Mouse (Mus musculus) forebrain, embryonic 16.5 days (tissue): ENCODE data around the gene Sars2. TPM values are rescaled to one million over a fixed set of nuclear protein-coding genes. Genes with fewer than 3 reads are reported as not detected.

ENCODE experiments used
- ATAC-seq: fragments of 200-750 bp; cut with Nextera tagmentation; 2 replicates; pipeline ENCODE4 v1.8.0; 2017; ENCODE audit warnings: mild to moderate bottlenecking, moderate library complexity
- H3K27ac ChIP-seq: fragments of 300-500 bp; sonication (generic); 2 replicates; pipeline ENCODE4 v1.5.1; 2014; ENCODE audit warnings: low read length, control low read depth
- H3K27me3 ChIP-seq: fragments of 300-500 bp; sonication (generic); replicated peaks from 2 replicates; pipeline ENCODE4 v1.6.1; 2014; ENCODE audit warnings: low read length; ENCODE audit not compliant: control insufficient read depth, insufficient read depth
- H3K36me3 ChIP-seq: fragments of 300-500 bp; sonication (generic); 2 replicates; pipeline ENCODE4 v1.6.1; 2014; ENCODE audit not compliant: control insufficient read depth, insufficient read depth
- H3K4me1 ChIP-seq: fragments of 300-500 bp; sonication (generic); replicated peaks from 2 replicates; pipeline ENCODE4 v1.6.1; 2014; ENCODE audit warnings: low read length; ENCODE audit not compliant: control insufficient read depth, insufficient read depth
- H3K4me2 ChIP-seq: fragments of 300-500 bp; sonication (generic); 2 replicates; pipeline ENCODE4 v1.6.1; 2014; ENCODE audit warnings: mild to moderate bottlenecking, low read length, control low read depth
- H3K4me3 ChIP-seq: fragments of 300-500 bp; sonication (generic); replicated peaks from 2 replicates; pipeline ENCODE4 v1.5.1; 2014; ENCODE audit warnings: mild to moderate bottlenecking, low read length, control low read depth
- H3K9ac ChIP-seq: fragments of 300-500 bp; sonication (generic); replicated peaks from 2 replicates; pipeline ENCODE4 v1.6.1; 2014; ENCODE audit warnings: low read depth, low read length, control low read depth
- H3K9me3 ChIP-seq: fragments of 300-500 bp; sonication (generic); 2 replicates; pipeline ENCODE4 v1.6.1; 2016; ENCODE audit warnings: low read length; ENCODE audit not compliant: control insufficient read depth
- WGBS: fragments of 180-500 bp; shearing (Covaris S2); extraction: QIAGEN DNeasy Blood & Tissue Kit; methylation state at CpG from one replicate; pipeline ENCODE4 v1.1.7; 2014; 5-methylcytosine and 5-hydroxymethylcytosine counted together
- polyA plus RNA-seq: library from polyadenylated mRNA; unstranded; fragments of >200 nt; fragmentation: Nextera tagmentation; extraction: Ambion mirVana; gene quantifications from 2 replicates; pipeline ENCODE4 v1.2.1, GENCODE M21; 2015

Sars2 gene
- polyA plus RNA-seq, 1 experiment from 2014 or later, result 17.2 TPM

GRCm38 (mm10) chr7:28766910-28767309 lies 25.1 kb downstream of the Sars2 start:
- no peak overlapping the region for H3K27ac ChIP-seq
- ATAC-seq, result peak; percentile 6
- peak overlapping the region; percentile 86 for H3K4me3 ChIP-seq
- peak overlapping the region; percentile 83 for H3K4me2 ChIP-seq
- peak overlapping the region; percentile 76 for H3K9ac ChIP-seq
- H3K9me3 ChIP-seq, result no peaks in the 10 kb centered on the region
- peaks cover 19% of the 10 kb centered on the region for H3K4me1 ChIP-seq
- WGBS, result 2% methylated on average over 14 of the region's 14 CpGs
- no peaks in the 10 kb centered on the region for H3K27me3 ChIP-seq
- H3K36me3 ChIP-seq, result no peaks in the 10 kb centered on the region; the same call in 1 of the 2 replicates

GRCm38 (mm10) chr7:28767462-28767965 lies 25.7 kb downstream of the Sars2 start, which contains the start of gene Nfkbib:
Nfkbib (minus strand) TSS chr7:28767512.
- ATAC-seq, result no peak
- peak within 1 kb of the TSS; percentile 83 for H3K4me2 ChIP-seq
- H3K4me3 ChIP-seq, result peak within 1 kb of the TSS; percentile 86
- H3K27me3 ChIP-seq, result no peaks in the 10 kb centered on the region
- H3K27ac ChIP-seq, result no peak within 1 kb of the TSS
- WGBS, result 57% methylated on average over 7 of the region's 7 CpGs
- H3K36me3 ChIP-seq, result no peaks in the 10 kb centered on the region
- peak within 1 kb of the TSS; percentile 79 for H3K9ac ChIP-seq
- H3K4me1 ChIP-seq, result peaks cover 19% of the 10 kb centered on the region
- no peaks in the 10 kb centered on the region for H3K9me3 ChIP-seq

- Histone ChIP-seq H3K27ac (no peak overlapping the region), H3K4me1 (peaks cover 19% of the 10 kb centered on the region), H3K36me3 (no peaks in the 10 kb centered on the region), H3K27me3 (no peaks in the 10 kb centered on the region), H3K9me3 (no peaks in the 10 kb centered on the region), H3K9ac (no peak overlapping the region), H3K4me2 (no peak overlapping the region), H3K4me3 (no peak overlapping the region)
- ATAC-seq, result no peak
- WGBS, result 88% methylated on average over 9 of the region's 9 CpGs
Measured at GRCm38 (mm10) chr7:28769414-28769958, 27.7 kb downstream of the Sars2 start.

GRCm38 (mm10) chr7:28770309-28770708 lies 28.5 kb downstream of the Sars2 start:
- H3K9me3 ChIP-seq, result no peaks in the 10 kb centered on the region
- 93% methylated on average over 3 of the region's 3 CpGs for WGBS
- no peaks in the 10 kb centered on the region for H3K36me3 ChIP-seq
- H3K27me3 ChIP-seq, result no peaks in the 10 kb centered on the region
- no peak overlapping the region for H3K27ac ChIP-seq
- no peak for ATAC-seq
- no peak overlapping the region for H3K4me2 ChIP-seq
- H3K9ac ChIP-seq, result no peak overlapping the region
- H3K4me1 ChIP-seq, result peaks cover 16% of the 10 kb centered on the region
- H3K4me3 ChIP-seq, result no peak overlapping the region

- Histone ChIP-seq H3K9me3 (no peaks in the 10 kb centered on the region), H3K9ac (no peak overlapping the region)
- WGBS, result 83% methylated on average over 11 of the region's 11 CpGs
Measured at GRCm38 (mm10) chr7:28771867-28772266, 30.1 kb downstream of the Sars2 start.

GRCm38 (mm10) chr7:28773163-28773562 lies 31.4 kb downstream of the Sars2 start:
- H3K27ac ChIP-seq, result no peak overlapping the region
- H3K9ac ChIP-seq, result no peak overlapping the region
- no peaks in the 10 kb centered on the region for H3K9me3 ChIP-seq
- WGBS, result 87% methylated on average over 3 of the region's 3 CpGs
- no peak overlapping the region for H3K4me2 ChIP-seq
- no peaks in the 10 kb centered on the region for H3K27me3 ChIP-seq
- ATAC-seq, result no peak
- no peak overlapping the region for H3K4me3 ChIP-seq
- H3K4me1 ChIP-seq, result no peaks in the 10 kb centered on the region
- H3K36me3 ChIP-seq, result peaks cover 7% of the 10 kb centered on the region; the same call in 1 of the 2 replicates

More at GRCm38 (mm10) chr7:28771867-28772266, 30.1 kb downstream of the Sars2 start:
- H3K4me1 ChIP-seq, result peaks cover 9% of the 10 kb centered on the region
- 0 out of 2 replicates have a peak, but pooled peaks cover under 1% of the 10 kb centered on the region for H3K36me3 ChIP-seq
- H3K4me3 ChIP-seq, result no peak overlapping the region
- no peaks in the 10 kb centered on the region for H3K27me3 ChIP-seq
- ATAC-seq, result no peak
- H3K4me2 ChIP-seq, result no peak overlapping the region
- no peak overlapping the region for H3K27ac ChIP-seq

GRCm38 (mm10) chr7:28774164-28774563 lies 32.4 kb downstream of the Sars2 start:
- Histone ChIP-seq H3K4me1 (no peaks in the 10 kb centered on the region), H3K27me3 (no peaks in the 10 kb centered on the region), H3K4me2 (no peak overlapping the region), H3K9ac (no peak overlapping the region), H3K4me3 (no peak overlapping the region), H3K27ac (no peak overlapping the region), H3K9me3 (no peaks in the 10 kb centered on the region), H3K36me3 (peaks cover 7% of the 10 kb centered on the region; the same call in 1 of the 2 replicates)
- no peak for ATAC-seq
- 69% methylated on average over 12 of the region's 12 CpGs for WGBS

- ATAC-seq, result no peak
- H3K4me2 ChIP-seq, result no peak overlapping the region
- no peak overlapping the region for H3K9ac ChIP-seq
- H3K4me3 ChIP-seq, result no peak overlapping the region
- H3K27ac ChIP-seq, result no peak overlapping the region
- no peaks in the 10 kb centered on the region for H3K27me3 ChIP-seq
- H3K4me1 ChIP-seq, result peaks cover under 1% of the 10 kb centered on the region
- peaks cover 7% of the 10 kb centered on the region; the same call in 1 of the 2 replicates for H3K36me3 ChIP-seq
- no peaks in the 10 kb centered on the region for H3K9me3 ChIP-seq
- WGBS, result 79% methylated on average over 7 of the region's 7 CpGs
Measured at GRCm38 (mm10) chr7:28775129-28775528, 33.3 kb downstream of the Sars2 start.

- Histone ChIP-seq H3K27me3 (no peaks in the 10 kb centered on the region), H3K4me3 (no peak overlapping the region), H3K4me1 (peaks cover 5% of the 10 kb centered on the region), H3K36me3 (peaks cover 7% of the 10 kb centered on the region; the same call in 1 of the 2 replicates), H3K9me3 (no peaks in the 10 kb centered on the region), H3K9ac (no peak overlapping the region), H3K4me2 (no peak overlapping the region), H3K27ac (no peak overlapping the region)
- ATAC-seq, result no peak
- WGBS, result 90% methylated on average over 9 of the region's 9 CpGs
Measured at GRCm38 (mm10) chr7:28778825-28779224, 37.0 kb downstream of the Sars2 start.
